Mouse (Mus musculus) urinary bladder, postnatal 14 days (tissue): Measurements from ENCODE around the gene Nsun6.

Source experiments
- DNase-seq: peaks from one replicate; pipeline ENCODE4 v3.0.0; 2021; ENCODE audit warnings: low spot score

Nsun6 gene

GRCm38 (mm10) chr2:14992531-14992930, 62.3 kb downstream of the Nsun6 start:
- DNase-seq, result no peak

GRCm38 (mm10) chr2:14989350-14989749, 65.5 kb downstream of the Nsun6 start:
- no peak for DNase-seq

GRCm38 (mm10) chr2:14988451-14988850, 66.4 kb downstream of the Nsun6 start:
- no peak for DNase-seq

GRCm38 (mm10) chr2:14984029-14984428, 70.8 kb downstream of the Nsun6 start:
- no peak for DNase-seq

GRCm38 (mm10) chr2:14961493-14961892, 93.4 kb downstream of the Nsun6 start:
- no peak for DNase-seq

- DNase-seq, result no peak
These were observed 93.8 kb downstream of the Nsun6 start for GRCm38 (mm10) chr2:14960963-14961488.

- no peak for DNase-seq
These were observed 101.8 kb downstream of the Nsun6 start for GRCm38 (mm10) chr2:14953090-14953489.
